Mouse (Mus musculus) megakaryocyte, embryonic 14.5 days (primary cell): ENCODE results near the gene Glipr1l1.

Experiments used
- FLI1 ChIP-seq: IDR thresholded peaks from 2 replicates; pipeline ENCODE4 v1.6.1; 2012; ENCODE audit warnings: low read length, inconsistent platforms, mixed read lengths
- GATA1 ChIP-seq: IDR thresholded peaks from 3 replicates; pipeline ENCODE4 v1.6.1; 2012; ENCODE audit warnings: mixed read lengths, low read length, inconsistent platforms, borderline replicate concordance

DNA sequence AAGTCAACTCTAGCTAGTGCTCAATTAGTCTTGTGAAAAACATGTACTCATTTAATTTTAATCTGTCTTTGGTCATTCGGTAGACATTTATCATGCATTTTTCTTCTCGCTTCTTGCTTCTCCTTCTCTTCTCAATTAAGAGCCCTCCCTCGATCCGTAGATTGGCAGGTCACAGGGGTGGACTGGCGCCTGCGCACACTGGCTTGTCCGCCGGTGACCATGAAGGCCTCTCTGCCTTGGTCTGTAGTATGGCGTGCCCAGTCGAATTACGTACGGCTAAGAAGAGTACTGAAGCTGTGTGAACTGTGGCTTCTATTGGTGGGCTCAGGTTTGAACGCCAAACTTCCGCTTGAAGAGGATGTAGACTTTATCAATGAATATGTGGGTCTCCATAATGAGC lies 23.2 kb downstream of the Glipr1l1 start, which contains the start of gene Glipr1l2:
- TF ChIP-seq FLI1 (no peak), GATA1 (no peak)
